Mouse (Mus musculus) brain, embryonic 14.5 days (tissue): Measurements from ENCODE around the gene Orai3. TPM values are rescaled to one million over a fixed set of nuclear protein-coding genes. Genes with fewer than 3 reads are reported as not detected.
A peak's percentile ranks its signal among the peaks of the same experiment; 100 is the strongest.

Source experiments
- DNase-seq: peaks from one replicate; pipeline ENCODE4 v3.0.0-alpha.2; 2011; ENCODE audit warnings: low read depth
- CTCF ChIP-seq: fragments of 200-500 bp; IDR thresholded peaks from 2 replicates; pipeline ENCODE4 v1.5.1; 2012; ENCODE audit warnings: inconsistent platforms, mild to moderate bottlenecking, moderate library complexity, borderline replicate concordance; ENCODE audit not compliant: insufficient read depth, insufficient read length; ENCODE audit errors: extremely low read depth
- POLR2A ChIP-seq: fragments of 200-500 bp; IDR thresholded peaks from 2 replicates; pipeline ENCODE4 v1.6.1; 2012; ENCODE audit warnings: mild to moderate bottlenecking, inconsistent platforms, borderline replicate concordance; ENCODE audit not compliant: poor library complexity, insufficient read depth, insufficient read length, severe bottlenecking; ENCODE audit errors: extremely low read depth
- polyA plus RNA-seq: library from polyadenylated mRNA; depleted of rRNA; stranded (reverse); fragments of >200 nt; gene quantifications from 2 replicates; pipeline ENCODE4 v1.2.3, GENCODE M21; 2012

Orai3 gene
- polyA plus RNA-seq, 1 experiment = 11.2 TPM

GRCm38 (mm10) chr7:127747559-127748234 is 21.9 kb upstream of the Orai3 start:
- no peak for DNase-seq
- TF ChIP-seq CTCF (no peak), POLR2A (no peak)

- no peak for DNase-seq
- TF ChIP-seq CTCF (no peak), POLR2A (no peak)
Measured at GRCm38 (mm10) chr7:127748235-127748560, 21.4 kb upstream of the Orai3 start.

GRCm38 (mm10) chr7:127750131-127751127 is 19.2 kb upstream of the Orai3 start:
- TF ChIP-seq POLR2A (no peak), CTCF (no peak)
- DNase-seq = peak; percentile 76

GRCm38 (mm10) chr7:127751619-127752018 is 18.0 kb upstream of the Orai3 start:
- DNase-seq = no peak
- no peak for TF ChIP-seq CTCF
- TF ChIP-seq POLR2A = no peak

GRCm38 (mm10) chr7:127752069-127752468 is 17.5 kb upstream of the Orai3 start:
- TF ChIP-seq CTCF (no peak), POLR2A (no peak)
- DNase-seq = no peak

GRCm38 (mm10) chr7:127753158-127753557 is 16.5 kb upstream of the Orai3 start:
- TF ChIP-seq POLR2A (no peak), CTCF (no peak)
- no peak for DNase-seq

GRCm38 (mm10) chr7:127753741-127754140 is 15.9 kb upstream of the Orai3 start:
- DNase-seq = no peak
- TF ChIP-seq POLR2A (no peak), CTCF (no peak)

GRCm38 (mm10) chr7:127759716-127760115 is 9.9 kb upstream of the Orai3 start:
- DNase-seq = no peak
- no peak for TF ChIP-seq CTCF
- no peak for TF ChIP-seq POLR2A

- TF ChIP-seq POLR2A = no peak
- TF ChIP-seq CTCF = no peak
- DNase-seq = no peak
Measured at GRCm38 (mm10) chr7:127760478-127760877, 9.1 kb upstream of the Orai3 start.

- DNase-seq = peak; percentile 73
- TF ChIP-seq POLR2A (no peak), CTCF (peak; percentile 89)
Measured at GRCm38 (mm10) chr7:127761026-127761425, 8.6 kb upstream of the Orai3 start.

GRCm38 (mm10) chr7:127763642-127764041 is 6.0 kb upstream of the Orai3 start:
- no peak for DNase-seq

GRCm38 (mm10) chr7:127765756-127766155 is 3.9 kb upstream of the Orai3 start:
- no peak for DNase-seq
- TF ChIP-seq CTCF (no peak), POLR2A (no peak)

More at GRCm38 (mm10) chr7:127763642-127764041, 6.0 kb upstream of the Orai3 start:
- TF ChIP-seq POLR2A = no peak
- no peak for TF ChIP-seq CTCF

- TF ChIP-seq POLR2A = no peak
- TF ChIP-seq CTCF = no peak
- DNase-seq = no peak
Measured at GRCm38 (mm10) chr7:127766851-127767609, 2.6 kb upstream of the Orai3 start.
